Mouse (Mus musculus) testis, adult 2 months (tissue): ENCODE measurements at regions not wholly inside any gene's neighbourhood (a gene's known extent, or its start where the extent isn't known, plus 50 kb on each side); places are given as distances from the start of the nearest gene placed in this dataset.

Source experiments
- CTCF ChIP-seq: fragments of 200-500 bp; IDR thresholded peaks from 2 replicates; pipeline ENCODE4 v1.5.1; 2012; ENCODE audit warnings: low read depth, mild to moderate bottlenecking, inconsistent platforms, low read length, moderate library complexity; ENCODE audit not compliant: control insufficient read depth, insufficient read depth, insufficient replicate concordance
- POLR2A ChIP-seq: fragments of 200-500 bp; IDR thresholded peaks from 2 replicates; pipeline ENCODE4 v1.6.1; 2012; ENCODE audit warnings: low read depth, mild to moderate bottlenecking, inconsistent platforms, low read length, moderate library complexity; ENCODE audit not compliant: control insufficient read depth

- no peak for TF ChIP-seq POLR2A
- TF ChIP-seq CTCF, result no peak
Observed at GRCm38 (mm10) chr2:45786787-45787186, 669.6 kb upstream of the Zeb2 start.
